ENCODE assay signal across 8 mouse cellular contexts in the genomic region with DNA sequence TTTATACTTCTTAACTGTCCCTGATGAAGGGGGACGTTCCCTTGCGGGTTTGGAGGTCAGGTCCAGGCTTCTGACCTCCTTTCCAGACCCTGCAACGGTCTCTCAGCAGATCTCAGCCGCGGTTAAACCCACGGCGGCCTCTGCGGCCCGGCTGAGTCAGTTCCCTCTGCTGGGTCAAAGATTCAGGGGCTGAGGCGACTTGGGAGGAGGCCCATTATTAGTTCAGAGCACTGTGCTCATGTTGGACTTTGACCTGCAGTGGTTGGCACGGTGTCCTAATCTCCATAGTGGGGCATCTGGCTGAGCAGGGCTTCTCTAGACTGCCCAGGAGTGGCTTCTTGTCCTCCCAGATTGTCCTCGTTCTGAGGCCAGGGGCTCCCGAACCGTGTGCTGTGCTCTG. TPM values are rescaled to one million over a fixed set of nuclear protein-coding genes. Genes with fewer than 3 reads are reported as not detected.
A peak's percentile ranks its signal among the peaks of the same experiment; 100 is the strongest.
DNase-seq lines count a peak whose midpoint lies in the region; ATAC-seq and TF ChIP-seq lines count a peak whose summit lies in the region.

No protein-coding gene starts in this region.

- no peak for TF ChIP-seq EP300 in heart, adult 2 months (IDR thresholded peaks at IDR 0.05; ENCODE audit: insufficient read depth, low read depth, low read length)

- 18% methylated on average over 14 of the region's 14 CpGs for WGBS in heart, adult 2 months
- WGBS in hindbrain, embryonic 10.5 days: 6% methylated on average over 14 of the region's 14 CpGs
- WGBS in limb, embryonic 13.5 days: 8% methylated on average over 14 of the region's 14 CpGs
- 6% methylated on average over 14 of the region's 14 CpGs for WGBS in midbrain, embryonic 14.5 days

- TF ChIP-seq CTCF in heart, adult 2 months (IDR thresholded peaks at IDR 0.05): no peak

- no peak for ATAC-seq in limb, embryonic 13.5 days (ENCODE audit: low FRiP score, low read depth)
- no peak for ATAC-seq in midbrain, embryonic 14.5 days (ENCODE audit: low FRiP score, low TSS enrichment)

- no peaks in the 10 kb centered on the region for H3K79me2 ChIP-seq in heart, adult 2 months (replicated peaks; ENCODE audit: control insufficient read depth, insufficient read depth, low read length)

- H3K27ac ChIP-seq in heart, adult 2 months: peak overlapping the region; percentile 45
- peak overlapping the region; percentile 85 for H3K27ac ChIP-seq in hindbrain, embryonic 10.5 days
- H3K27ac ChIP-seq in limb, embryonic 13.5 days: 0 out of 2 replicates have a peak overlapping the region, but pooled peaks have one; percentile 15
- no peak overlapping the region for H3K27ac ChIP-seq in midbrain, embryonic 14.5 days (replicated peaks; ENCODE audit: low read depth, low read length)

- no peak for TF ChIP-seq POLR2A in heart, adult 2 months (IDR thresholded peaks at IDR 0.05; ENCODE audit: insufficient read depth, low read depth, low read length)

- intact Hi-C loops in heart, adult 2 months (cut with DNase I): loop anchor here (5.0 kb wide), 2 partner anchors 51 to 111 kb away; a partner anchor contains a TSS

- no peaks in the 10 kb centered on the region for H3K27me3 ChIP-seq in heart, adult 2 months (ENCODE audit: control insufficient read depth, insufficient read depth, low read length)
- peaks cover 21% of the 10 kb centered on the region for H3K27me3 ChIP-seq in hindbrain, embryonic 10.5 days (ENCODE audit: insufficient read depth, poor library complexity, severe bottlenecking)
- 0 out of 2 replicates have a peak, but pooled peaks cover 5% of the 10 kb centered on the region for H3K27me3 ChIP-seq in limb, embryonic 13.5 days
- peaks cover 6% of the 10 kb centered on the region; the same call in 1 of the 2 replicates for H3K27me3 ChIP-seq in midbrain, embryonic 14.5 days (ENCODE audit: control insufficient read depth, insufficient read depth, low read length)

- peak overlapping the region; percentile 80 for H3K9ac ChIP-seq in heart, adult 2 months (ENCODE audit: low read depth, low read length)
- peak overlapping the region; percentile 76 for H3K9ac ChIP-seq in limb, embryonic 13.5 days
- H3K9ac ChIP-seq in midbrain, embryonic 14.5 days (replicated peaks; ENCODE audit: low read length): peak overlapping the region; percentile 61; the same call in 1 of the 2 replicates

- H3K9me3 ChIP-seq in hindbrain, embryonic 10.5 days: no peaks in the 10 kb centered on the region
- H3K9me3 ChIP-seq in limb, embryonic 13.5 days: no peaks in the 10 kb centered on the region
- no peaks in the 10 kb centered on the region for H3K9me3 ChIP-seq in midbrain, embryonic 14.5 days (ENCODE audit: control insufficient read depth, low read length)

- H3K4me2 ChIP-seq in limb, embryonic 13.5 days (replicated peaks): peak overlapping the region; percentile 80
- peak overlapping the region; percentile 77 for H3K4me2 ChIP-seq in midbrain, embryonic 14.5 days (ENCODE audit: low read length)

- DNase-seq in heart, adult 2 months: peak; percentile 33 to 43
- DNase-seq in heart, adult 8-10 months (ENCODE audit: low spot score): no peak
- peak; percentile 54 to 56 for DNase-seq in cerebellum, postnatal 14 days
- peak; percentile 36 for DNase-seq in hindbrain, embryonic 10.5 days (ENCODE audit: low spot score)
- DNase-seq in midbrain, embryonic 14.5 days: no peak
- no peak for DNase-seq in urinary bladder, adult 2 months (ENCODE audit: low spot score)
- no peak for DNase-seq in B cell, adult 2 months

- peaks cover 6% of the 10 kb centered on the region for H3K4me1 ChIP-seq in heart, adult 2 months (ENCODE audit: control insufficient read depth, insufficient read depth, low read length)
- H3K4me1 ChIP-seq in hindbrain, embryonic 10.5 days (replicated peaks): peaks cover 57% of the 10 kb centered on the region
- H3K4me1 ChIP-seq in limb, embryonic 13.5 days: peaks cover 39% of the 10 kb centered on the region
- H3K4me1 ChIP-seq in midbrain, embryonic 14.5 days (ENCODE audit: control insufficient read depth, insufficient read depth, low read length): peaks cover 14% of the 10 kb centered on the region

- H3K4me3 ChIP-seq in heart, adult 2 months: peak overlapping the region; percentile 83
- peak overlapping the region; percentile 72 for H3K4me3 ChIP-seq in hindbrain, embryonic 10.5 days
- H3K4me3 ChIP-seq in limb, embryonic 13.5 days: peak overlapping the region; percentile 56
- peak overlapping the region; percentile 45 for H3K4me3 ChIP-seq in midbrain, embryonic 14.5 days (replicated peaks; ENCODE audit: low read depth, low read length)

- no peaks in the 10 kb centered on the region for H3K36me3 ChIP-seq in heart, adult 2 months (ENCODE audit: control insufficient read depth, insufficient read depth, low read length)
- peaks cover 31% of the 10 kb centered on the region for H3K36me3 ChIP-seq in hindbrain, embryonic 10.5 days
- H3K36me3 ChIP-seq in limb, embryonic 13.5 days: peaks cover 30% of the 10 kb centered on the region
- H3K36me3 ChIP-seq in midbrain, embryonic 14.5 days (ENCODE audit: control insufficient read depth, insufficient read depth, low read length): peaks cover 27% of the 10 kb centered on the region

RNA-seq across cellular contexts. Expression of a gene that starts 1.2 kb away (rescaled TPM):
- total RNA-seq in heart, adult 2 months (2021): 1 to 10 TPM; 4.3 to 4.9 TPM
- 6.3 and 7.5 TPM in 2 replicates for polyA plus RNA-seq in heart, adult 2 months (2012; rRNA removed)
- 1 to 10 TPM; 3.0 to 4.6 (median 3.4) TPM for total RNA-seq in heart, adult 8-10 months (2022)
- 15.6 and 15.9 TPM in 2 replicates for polyA plus RNA-seq in hindbrain, embryonic 10.5 days (2016; fragmentation: Nextera tagmentation; extraction: Ambion mirVana)
- polyA plus RNA-seq in limb, embryonic 13.5 days (2015; fragmentation: Nextera tagmentation; extraction: Ambion mirVana): 20.0 and 21.2 TPM in 2 replicates
- polyA plus RNA-seq in midbrain, embryonic 14.5 days (2014; fragmentation: Nextera tagmentation; extraction: Ambion mirVana): 25.2 and 31.0 TPM in 2 replicates
- polyA plus RNA-seq in urinary bladder, adult 2 months (2012; rRNA removed): 3.7 and 4.7 TPM in 2 replicates

RNA-seq across cellular contexts. Expression of a gene that starts 8.1 kb away (rescaled TPM):
- 100 to 1,000 TPM; 587 to 660 TPM for total RNA-seq in heart, adult 2 months (2021)
- 335 and 344 TPM in 2 replicates for polyA plus RNA-seq in heart, adult 2 months (2012; rRNA removed)
- total RNA-seq in heart, adult 8-10 months (2022): 100 to 1,000 TPM; 505 to 715 (median 618) TPM
- polyA plus RNA-seq in hindbrain, embryonic 10.5 days (2016; fragmentation: Nextera tagmentation; extraction: Ambion mirVana): 959 and 1,042 TPM in 2 replicates
- polyA plus RNA-seq in limb, embryonic 13.5 days (2015; fragmentation: Nextera tagmentation; extraction: Ambion mirVana): 966 and 986 TPM in 2 replicates
- polyA plus RNA-seq in midbrain, embryonic 14.5 days (2014; fragmentation: Nextera tagmentation; extraction: Ambion mirVana): 707 and 859 TPM in 2 replicates
- polyA plus RNA-seq in urinary bladder, adult 2 months (2012; rRNA removed): 2,406 and 2,749 TPM in 2 replicates

RNA-seq across cellular contexts. Expression of a gene that starts 50.8 kb away (rescaled TPM):
- under 1 TPM; 0.16 to 0.18 TPM for total RNA-seq in heart, adult 2 months (2021)
- polyA plus RNA-seq in heart, adult 2 months (2012; rRNA removed): 0.44 and 1.5 TPM in 2 replicates
- under 1 TPM in 1 of 4 experiments, not detected in 3; 0.47 TPM for total RNA-seq in heart, adult 8-10 months (2022)
- 4.0 and 6.3 TPM in 2 replicates for polyA plus RNA-seq in hindbrain, embryonic 10.5 days (2016; fragmentation: Nextera tagmentation; extraction: Ambion mirVana)
- 0.83 and 0.95 TPM in 2 replicates for polyA plus RNA-seq in limb, embryonic 13.5 days (2015; fragmentation: Nextera tagmentation; extraction: Ambion mirVana)
- 1.7 and 1.9 TPM in 2 replicates for polyA plus RNA-seq in midbrain, embryonic 14.5 days (2014; fragmentation: Nextera tagmentation; extraction: Ambion mirVana)
- 1.1 and 1.2 TPM in 2 replicates for polyA plus RNA-seq in urinary bladder, adult 2 months (2012; rRNA removed)

Comparison
In these comparisons a context has a peak if more than half of its experiments do, and no peak if none do; other contexts are left out.
1. DNase-seq: peak in heart, adult 2 months (2 of 2), cerebellum, postnatal 14 days (2 of 2) and hindbrain, embryonic 10.5 days (single experiment); none in heart, adult 8-10 months (single experiment), midbrain, embryonic 14.5 days (single experiment), urinary bladder, adult 2 months (single experiment) and B cell, adult 2 months (0 of 2).
2. Peak in every context shown above with its lines, with median percentiles within 50 percentile points of each other: H3K4me3 ChIP-seq and H3K9ac ChIP-seq.